Mouse (Mus musculus): ENCODE data around the gene Tfb1m.

GRCm38 (mm10) chr17:3485851-3486250 lies 71.7 kb downstream of the Tfb1m start:
- TF ChIP-seq ZC3H11A (IDR thresholded peaks at IDR 0.05; ENCODE audit: low read depth, low read length) (no peak), CTCF (conservative IDR thresholded peaks at IDR 0.05 in 1 of 2, IDR thresholded peaks at IDR 0.05 in 1 of 2; ENCODE audit: low read depth in 2 of 2, low read length in 2 of 2) (no peak), NRF1 (IDR thresholded peaks at IDR 0.05; ENCODE audit: low read depth, low read length) (no peak), POLR2AphosphoS2 (IDR thresholded peaks at IDR 0.05; ENCODE audit: low read depth, low read length) (no peak)
